In genomic region chr6:146795924-146796545, GRCm38 (mm10) we compare ENCODE assay signal across 8 mouse cellular contexts. TPM values are rescaled to one million over a fixed set of nuclear protein-coding genes. Genes with fewer than 3 reads are reported as not detected.
DNase-seq lines count a peak whose midpoint lies in the region; ATAC-seq and TF ChIP-seq lines count a peak whose summit lies in the region.

Gene Arntl2, plus strand, starts transcription at chr6:146796055.

- no peaks in the 10 kb centered on the region for H3K4me1 ChIP-seq in MEL (ENCODE audit: control insufficient read depth in 1 of 2, insufficient read depth in 2 of 2, low read length in 2 of 2)
- no peaks in the 10 kb centered on the region for H3K4me1 ChIP-seq in cerebellum, adult 2 months (ENCODE audit: control insufficient read depth, insufficient read depth, low read length)
- H3K4me1 ChIP-seq in forebrain, postnatal 0 days (ENCODE audit: insufficient read depth): no peaks in the 10 kb centered on the region
- no peaks in the 10 kb centered on the region for H3K4me1 ChIP-seq in liver, embryonic 16.5 days (ENCODE audit: control insufficient read depth, low read depth, low read length)
- H3K4me1 ChIP-seq in neural tube, embryonic 14.5 days (ENCODE audit: control insufficient read depth, insufficient read depth, low read length): peaks cover 7% of the 10 kb centered on the region; the same call in 1 of the 2 replicates

- intact Hi-C loops in heart, postnatal 25 days (cut with DNase I): no loop called here

- TF ChIP-seq CTCF in MEL (IDR thresholded peaks at IDR 0.05 in 2 of 3, conservative IDR thresholded peaks at IDR 0.05 in 1 of 3; ENCODE audit: control insufficient read depth in 1 of 3, insufficient read depth in 1 of 3, low read depth in 2 of 3, low read length in 3 of 3, poor library complexity in 1 of 3, severe bottlenecking in 1 of 3): no peak
- no peak for TF ChIP-seq CTCF in cerebellum, adult 2 months (IDR thresholded peaks at IDR 0.05; ENCODE audit: borderline replicate concordance, insufficient read depth, low read depth, low read length)
- TF ChIP-seq CTCF in forebrain, postnatal 0 days (IDR thresholded peaks at IDR 0.05; ENCODE audit: low read depth): peak; percentile 7; the same call in 1 of the 2 replicates

- H3K27ac ChIP-seq in MEL (ENCODE audit: control insufficient read depth, low read depth, low read length): no peak within 1 kb of the TSS
- H3K27ac ChIP-seq in cerebellum, adult 2 months (ENCODE audit: insufficient read depth, low read length): no peak within 1 kb of the TSS
- H3K27ac ChIP-seq in forebrain, postnatal 0 days (ENCODE audit: low read depth, low read length): no peak within 1 kb of the TSS
- no peak within 1 kb of the TSS for H3K27ac ChIP-seq in liver, embryonic 16.5 days (ENCODE audit: low read length)
- no peak within 1 kb of the TSS for H3K27ac ChIP-seq in neural tube, embryonic 14.5 days (ENCODE audit: low read depth, low read length)

- no peak for TF ChIP-seq EP300 in MEL (IDR thresholded peaks at IDR 0.05; ENCODE audit: low read depth in 1 of 2, low read length in 2 of 2)

- H3K9ac ChIP-seq in MEL (ENCODE audit: control insufficient read depth, low read depth, low read length, poor library complexity, severe bottlenecking): no peak within 1 kb of the TSS
- peak within 1 kb of the TSS; percentile 68 for H3K9ac ChIP-seq in forebrain, postnatal 0 days
- H3K9ac ChIP-seq in liver, embryonic 16.5 days (ENCODE audit: low read depth, low read length): peak within 1 kb of the TSS; percentile 37
- peak within 1 kb of the TSS; percentile 56 for H3K9ac ChIP-seq in neural tube, embryonic 14.5 days (replicated peaks; ENCODE audit: low read depth, low read length)

- H3K36me3 ChIP-seq in MEL (ENCODE audit: control insufficient read depth in 1 of 2, insufficient read depth in 2 of 2, low read length in 2 of 2): no peaks in the 10 kb centered on the region
- no peaks in the 10 kb centered on the region for H3K36me3 ChIP-seq in forebrain, postnatal 0 days (ENCODE audit: insufficient read depth)
- H3K36me3 ChIP-seq in liver, embryonic 16.5 days (ENCODE audit: control insufficient read depth, insufficient read depth): no peaks in the 10 kb centered on the region
- no peaks in the 10 kb centered on the region for H3K36me3 ChIP-seq in neural tube, embryonic 14.5 days (ENCODE audit: control insufficient read depth, insufficient read depth, low read length)

- H3K9me3 ChIP-seq in MEL (replicated peaks; ENCODE audit: insufficient read depth, low read length): no peaks in the 10 kb centered on the region
- no peaks in the 10 kb centered on the region for H3K9me3 ChIP-seq in forebrain, postnatal 0 days (ENCODE audit: low read length)
- no peaks in the 10 kb centered on the region for H3K9me3 ChIP-seq in liver, embryonic 16.5 days (replicated peaks; ENCODE audit: control insufficient read depth, low read length)
- no peaks in the 10 kb centered on the region for H3K9me3 ChIP-seq in neural tube, embryonic 14.5 days (ENCODE audit: control insufficient read depth, low read length)

- no peak for DNase-seq in MEL (ENCODE audit: low read depth, low spot score)
- DNase-seq in cerebellum, adult 2 months: peak; percentile 58
- DNase-seq in forebrain, postnatal 0 days: peak; percentile 74
- DNase-seq in heart, postnatal 25 days (ENCODE audit: low spot score): peak; percentile 59
- peak; percentile 50 for DNase-seq in large intestine, adult 2 months (ENCODE audit: low read depth, low spot score)
- DNase-seq in thymus, postnatal 10 days (ENCODE audit: low spot score in 2 of 2): peak; percentile 13 to 35

- no peak for TF ChIP-seq RAD21 in MEL (IDR thresholded peaks at IDR 0.05; ENCODE audit: low read depth, low read length)

- ATAC-seq in forebrain, postnatal 0 days: peak; percentile 97
- peak; percentile 90 for ATAC-seq in liver, embryonic 16.5 days (ENCODE audit: low read depth)
- peak; percentile 92 for ATAC-seq in neural tube, embryonic 14.5 days (ENCODE audit: low read depth)

- H3K27me3 ChIP-seq in MEL (ENCODE audit: control insufficient read depth in 1 of 2, insufficient read depth in 2 of 2, low read length in 2 of 2): no peaks in the 10 kb centered on the region
- no peaks in the 10 kb centered on the region for H3K27me3 ChIP-seq in cerebellum, adult 2 months (ENCODE audit: control insufficient read depth, insufficient read depth, low read length)
- no peaks in the 10 kb centered on the region for H3K27me3 ChIP-seq in forebrain, postnatal 0 days (ENCODE audit: insufficient read depth, low read length)
- H3K27me3 ChIP-seq in liver, embryonic 16.5 days (ENCODE audit: control insufficient read depth, insufficient read depth, low read depth, low read length): no peaks in the 10 kb centered on the region; the same call in none of the 2 replicates
- no peaks in the 10 kb centered on the region for H3K27me3 ChIP-seq in neural tube, embryonic 14.5 days (ENCODE audit: control insufficient read depth, insufficient read depth, low read length)

- no peak within 1 kb of the TSS for H3K4me3 ChIP-seq in MEL (ENCODE audit: control insufficient read depth in 1 of 2, insufficient read depth in 1 of 2, low read depth in 2 of 2, low read length in 2 of 2)
- peak within 1 kb of the TSS; percentile 42 for H3K4me3 ChIP-seq in cerebellum, adult 2 months (replicated peaks; ENCODE audit: insufficient read depth, low read depth, low read length)
- peak within 1 kb of the TSS; percentile 58 for H3K4me3 ChIP-seq in forebrain, postnatal 0 days (ENCODE audit: low read depth, low read length)
- H3K4me3 ChIP-seq in liver, embryonic 16.5 days (ENCODE audit: low read depth, low read length): peak within 1 kb of the TSS; percentile 48
- peak within 1 kb of the TSS; percentile 45 for H3K4me3 ChIP-seq in neural tube, embryonic 14.5 days (ENCODE audit: low read depth, low read length)

- peak within 1 kb of the TSS; percentile 86 for H3K4me2 ChIP-seq in forebrain, postnatal 0 days (ENCODE audit: low read depth)
- peak within 1 kb of the TSS; percentile 68 for H3K4me2 ChIP-seq in liver, embryonic 16.5 days (ENCODE audit: low read depth, low read length)
- peak within 1 kb of the TSS; percentile 88 for H3K4me2 ChIP-seq in neural tube, embryonic 14.5 days (ENCODE audit: low read depth, low read length)

- H3K79me2 ChIP-seq in MEL (ENCODE audit: control insufficient read depth, insufficient read depth, low read length, poor library complexity): no peaks in the 10 kb centered on the region

- no peak for TF ChIP-seq POLR2A in MEL (IDR thresholded peaks at IDR 0.05; ENCODE audit: control insufficient read depth in 1 of 2, insufficient read depth in 1 of 2, low read depth in 1 of 2, low read length in 2 of 2, poor library complexity in 1 of 2)
- TF ChIP-seq POLR2A in cerebellum, adult 2 months (IDR thresholded peaks at IDR 0.05; ENCODE audit: borderline replicate concordance, insufficient read depth, low read length): peak; percentile 44; the same call in 1 of the 2 replicates

- WGBS in cerebellum, adult 2 months: 2% methylated on average over 36 of the region's 36 CpGs
- WGBS in forebrain, postnatal 0 days: 3% methylated on average over 36 of the region's 36 CpGs
- WGBS in large intestine, adult 2 months: 3% methylated on average over 36 of the region's 36 CpGs
- WGBS in liver, embryonic 16.5 days (ENCODE audit: insufficient replicate concordance): under 1% methylated on average over 36 of the region's 36 CpGs
- 2% methylated on average over 36 of the region's 36 CpGs for WGBS in neural tube, embryonic 14.5 days

TF ChIP-seq in MEL, 35 proteins besides CTCF, POLR2A, EP300 and RAD21:
- TF ChIP-seq ZNF384 (IDR thresholded peaks at IDR 0.05; ENCODE audit: low read depth, low read length): no peak
- no peak for TF ChIP-seq ZKSCAN1 (IDR thresholded peaks at IDR 0.05; ENCODE audit: low read depth, low read length)
- TF ChIP-seq MEF2A (IDR thresholded peaks at IDR 0.05; ENCODE audit: extremely low read depth, insufficient replicate concordance, low read depth, low read length, poor library complexity, severe bottlenecking): no peak
- TF ChIP-seq CHD2 (IDR thresholded peaks at IDR 0.05; ENCODE audit: low read length): no peak
- no peak for TF ChIP-seq TBP (IDR thresholded peaks at IDR 0.05; ENCODE audit: low read depth, low read length)
- TF ChIP-seq USF2 (IDR thresholded peaks at IDR 0.05; ENCODE audit: borderline replicate concordance in 1 of 2, insufficient read depth in 1 of 2, low read depth in 1 of 2, low read length in 2 of 2): no peak
- TF ChIP-seq UBTF (IDR thresholded peaks at IDR 0.05; ENCODE audit: borderline replicate concordance, insufficient read depth, low read depth, low read length): no peak
TF ChIP-seq in MEL: peak in this region for 0.

RNA-seq across cellular contexts. Expression of gene Arntl2, which starts in this region (rescaled TPM):
- 16.8 and 20.2 TPM in 2 replicates for total RNA-seq in MEL (2012; rRNA removed)
- polyA plus RNA-seq in MEL (2012; ENCODE audit: insufficient read depth in 1 of 2, insufficient read length in 2 of 2, low read depth in 1 of 2, low replicate concordance in 2 of 2, missing spikeins in 1 of 2): 10 to 100 TPM in 1 of 2 experiments, not detected in 1; 20.6 TPM
- 12.2 and 15.0 TPM in 2 replicates for polyA plus RNA-seq in cerebellum, adult 2 months (2012; rRNA removed)
- 2.7 and 3.5 TPM in 2 replicates for total RNA-seq in forebrain, postnatal 0 days (2014; rRNA removed)
- 2.3 and 4.5 TPM in 2 replicates for polyA plus RNA-seq in forebrain, postnatal 0 days (2015; fragmentation: Nextera tagmentation; extraction: Ambion mirVana)
- total RNA-seq in heart, postnatal 25 days (2021): 1 to 10 TPM in 1 of 2 experiments, under 1 TPM in 1; 0.78 to 1.6 TPM
- 0.48 and 2.6 TPM in 2 replicates for polyA plus RNA-seq in large intestine, adult 2 months (2012; rRNA removed)
- polyA plus RNA-seq in liver, embryonic 16.5 days (2015; fragmentation: Nextera tagmentation; extraction: Ambion mirVana): 0.22 and 0.44 TPM in 2 replicates
- 3.2 and 3.7 TPM in 2 replicates for polyA plus RNA-seq in neural tube, embryonic 14.5 days (2014; fragmentation: Nextera tagmentation; extraction: Ambion mirVana)

Comparison
In these comparisons a context has a peak if more than half of its experiments do, and no peak if none do; other contexts are left out.
1. Peak in ATAC-seq, H3K4me3 ChIP-seq, H3K9ac ChIP-seq and H3K4me2 ChIP-seq in liver, embryonic 16.5 days; RNA of the gene not detected or under 1 TPM.
2. H3K4me3 ChIP-seq: peak in cerebellum, adult 2 months (single experiment), forebrain, postnatal 0 days (single experiment) and neural tube, embryonic 14.5 days (single experiment); none in MEL (0 of 2).
3. Peak in every context shown above with its lines, with median percentiles within 50 percentile points of each other: ATAC-seq and H3K4me2 ChIP-seq.